Mouse (Mus musculus) embryonic facial prominence, embryonic 13.5 days (tissue): ENCODE results near the gene Vmn2r16. TPM values are rescaled to one million over a fixed set of nuclear protein-coding genes. Genes with fewer than 3 reads are reported as not detected.

Experiments
- ATAC-seq: fragments of 200-750 bp; cut with Nextera tagmentation; 2 replicates; pipeline ENCODE4 v1.8.0; 2017; ENCODE audit warnings: low read depth; ENCODE audit not compliant: insufficient number of reproducible peaks, insufficient read depth, low FRiP score, low TSS enrichment
- H3K27ac ChIP-seq: fragments of 300-500 bp; sonication (generic); 2 replicates; pipeline ENCODE4 v1.5.1; 2015; ENCODE audit warnings: moderate library complexity, mild to moderate bottlenecking, inconsistent platforms
- H3K27me3 ChIP-seq: fragments of 300-500 bp; sonication (generic); 2 replicates; pipeline ENCODE4 v1.6.1; 2015; ENCODE audit warnings: mild to moderate bottlenecking, inconsistent platforms
- H3K36me3 ChIP-seq: fragments of 300-500 bp; sonication (generic); 2 replicates; pipeline ENCODE4 v1.6.1; 2015; ENCODE audit warnings: mild to moderate bottlenecking, inconsistent platforms
- H3K4me1 ChIP-seq: fragments of 300-500 bp; sonication (generic); 2 replicates; pipeline ENCODE4 v1.6.1; 2015; ENCODE audit warnings: inconsistent platforms
- H3K4me2 ChIP-seq: fragments of 300-500 bp; sonication (generic); 2 replicates; pipeline ENCODE4 v1.6.1; 2015; ENCODE audit warnings: moderate library complexity, mild to moderate bottlenecking, inconsistent platforms
- H3K4me3 ChIP-seq: fragments of 300-500 bp; sonication (generic); 2 replicates; pipeline ENCODE4 v1.5.1; 2015; ENCODE audit warnings: mild to moderate bottlenecking, inconsistent platforms
- H3K9ac ChIP-seq: fragments of 300-500 bp; sonication (generic); 2 replicates; pipeline ENCODE4 v1.6.1; 2015; ENCODE audit warnings: mild to moderate bottlenecking, inconsistent platforms
- H3K9me3 ChIP-seq: fragments of 300-500 bp; sonication (generic); 2 replicates; pipeline ENCODE4 v1.6.1; 2016; ENCODE audit warnings: inconsistent platforms
- WGBS: fragments of 180-500 bp; shearing (Covaris S2); methylation state at CpG from one replicate; pipeline ENCODE4 v1.1.7; 2015; ENCODE audit warnings: mixed read lengths; 5-methylcytosine and 5-hydroxymethylcytosine counted together
- polyA plus RNA-seq: library from polyadenylated mRNA; unstranded; fragments of >200 nt; fragmentation: Nextera tagmentation; extraction: Ambion mirVana; gene quantifications from 2 replicates; pipeline ENCODE4 v1.2.1, GENCODE M21; 2015

Vmn2r16 gene
- not detected in 2 replicates for polyA plus RNA-seq

DNA sequence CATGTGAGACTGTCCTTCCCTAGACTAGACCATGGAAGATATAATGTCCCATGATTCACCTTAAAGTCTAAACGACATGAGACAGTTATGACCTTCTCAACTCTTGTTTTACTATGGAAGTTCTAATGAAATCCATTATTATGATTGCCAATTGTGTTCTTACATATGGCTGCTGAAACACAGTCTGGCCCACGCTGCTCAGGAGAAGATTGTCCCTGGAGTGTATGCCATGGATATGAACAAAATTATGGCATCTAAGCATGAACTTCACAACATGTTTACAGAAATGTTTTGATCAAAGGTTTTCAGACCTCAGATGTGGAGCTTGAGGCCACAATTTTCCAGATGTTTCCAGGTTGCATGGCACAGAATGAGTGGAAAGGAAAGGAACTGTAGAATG is at the start of gene Vmn2r16:
TSS of gene Vmn2r16 (plus strand) at position 301 of the 400 bp plus-strand sequence.
- no peak within 1 kb of the TSS for H3K4me3 ChIP-seq
- no peaks in the 10 kb centered on the region for H3K27me3 ChIP-seq
- H3K36me3 ChIP-seq = no peaks in the 10 kb centered on the region
- WGBS = 55% methylated on average over 2 of the region's 2 CpGs
- H3K4me2 ChIP-seq = no peak within 1 kb of the TSS
- no peak for ATAC-seq
- H3K9ac ChIP-seq = no peak within 1 kb of the TSS
- H3K4me1 ChIP-seq = no peaks in the 10 kb centered on the region
- peaks cover 24% of the 10 kb centered on the region for H3K9me3 ChIP-seq
- no peak within 1 kb of the TSS for H3K27ac ChIP-seq

- Histone ChIP-seq H3K27ac (no peak overlapping the region), H3K4me2 (no peak overlapping the region), H3K4me3 (no peak overlapping the region), H3K9ac (no peak overlapping the region), H3K4me1 (no peaks in the 10 kb centered on the region), H3K9me3 (0 out of 2 replicates have a peak, but pooled peaks cover 8% of the 10 kb centered on the region), H3K36me3 (no peaks in the 10 kb centered on the region), H3K27me3 (no peaks in the 10 kb centered on the region)
- WGBS = 80% methylated on average over 3 of the region's 3 CpGs
- ATAC-seq = no peak
These were observed 35.3 kb upstream of the Vmn2r16 start for GRCm38 (mm10) chr5:109294655-109295054.

GRCm38 (mm10) chr5:109297544-109297943 is 32.4 kb upstream of the Vmn2r16 start, which contains the start of gene Vmn2r15:
Gene Vmn2r15 (minus strand): TSS chr5:109297644.
- Histone ChIP-seq H3K4me1 (no peaks in the 10 kb centered on the region), H3K27me3 (no peaks in the 10 kb centered on the region), H3K9me3 (0 out of 2 replicates have a peak, but pooled peaks cover 5% of the 10 kb centered on the region), H3K9ac (no peak within 1 kb of the TSS), H3K36me3 (no peaks in the 10 kb centered on the region), H3K4me3 (no peak within 1 kb of the TSS), H3K4me2 (no peak within 1 kb of the TSS), H3K27ac (no peak within 1 kb of the TSS)
- ATAC-seq = no peak
- WGBS = 47% methylated on average over 3 of the region's 3 CpGs

DNA sequence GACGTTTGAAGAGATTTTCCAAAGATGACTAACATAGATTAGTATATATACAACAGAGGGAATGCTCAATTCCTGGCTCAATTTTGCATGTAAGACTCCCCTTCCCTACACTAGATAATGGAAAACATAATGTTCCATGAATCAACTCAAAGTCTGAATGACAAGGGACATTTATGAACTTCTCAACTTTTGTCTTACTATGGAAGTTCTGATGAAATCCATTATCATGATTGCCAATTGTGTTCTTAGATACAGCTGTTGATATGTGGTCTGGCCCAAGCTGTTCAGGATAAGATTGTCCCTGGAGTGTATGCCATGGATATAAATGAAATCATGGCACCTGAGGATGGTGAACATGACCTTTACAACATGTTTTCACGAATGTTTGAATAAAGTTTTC is 89.4 kb downstream of the Vmn2r16 start, which contains the start of gene Vmn2r17:
TSS of gene Vmn2r17 (plus strand) at position 301 of the 400 bp plus-strand sequence.
- no peak for ATAC-seq
- WGBS = 57% methylated on average over 2 of the region's 2 CpGs

More for the DNA sequence above, 89.4 kb downstream of the Vmn2r16 start, which contains the start of gene Vmn2r17:
- no peaks in the 10 kb centered on the region for H3K36me3 ChIP-seq
- H3K27me3 ChIP-seq = no peaks in the 10 kb centered on the region
- no peaks in the 10 kb centered on the region for H3K9me3 ChIP-seq
- H3K4me1 ChIP-seq = no peaks in the 10 kb centered on the region
- H3K27ac ChIP-seq = no peak within 1 kb of the TSS
- H3K9ac ChIP-seq = no peak within 1 kb of the TSS
- no peak within 1 kb of the TSS for H3K4me2 ChIP-seq
- no peak within 1 kb of the TSS for H3K4me3 ChIP-seq

Other genes with a start within 250 kb of the Vmn2r16 start
- not detected in 2 replicates for gene Vmn2r12, start 232.2 kb upstream of the Vmn2r16 start, polyA plus RNA-seq
- not detected in 2 replicates for gene Vmn2r13, start 138.0 kb upstream of the Vmn2r16 start, polyA plus RNA-seq
- not detected in 2 replicates for gene Vmn2r14, start 105.5 kb upstream of the Vmn2r16 start, polyA plus RNA-seq
- not detected in 2 replicates for gene Vmn2r15, start 32.5 kb upstream of the Vmn2r16 start, polyA plus RNA-seq
- not detected in 2 replicates for gene Vmn2r17, start 89.5 kb downstream of the Vmn2r16 start, polyA plus RNA-seq
- 6.7 and 7.3 TPM in 2 replicates for gene Crlf2, start 228.8 kb downstream of the Vmn2r16 start, polyA plus RNA-seq